Mouse (Mus musculus): Measurements from ENCODE around the gene Skint4. TPM values are rescaled to one million over a fixed set of nuclear protein-coding genes. Genes with fewer than 3 reads are reported as not detected.

Skint4 gene
- not detected in 2 replicates for polyA plus RNA-seq (2015; fragmentation: Nextera tagmentation; extraction: Ambion mirVana)

DNA sequence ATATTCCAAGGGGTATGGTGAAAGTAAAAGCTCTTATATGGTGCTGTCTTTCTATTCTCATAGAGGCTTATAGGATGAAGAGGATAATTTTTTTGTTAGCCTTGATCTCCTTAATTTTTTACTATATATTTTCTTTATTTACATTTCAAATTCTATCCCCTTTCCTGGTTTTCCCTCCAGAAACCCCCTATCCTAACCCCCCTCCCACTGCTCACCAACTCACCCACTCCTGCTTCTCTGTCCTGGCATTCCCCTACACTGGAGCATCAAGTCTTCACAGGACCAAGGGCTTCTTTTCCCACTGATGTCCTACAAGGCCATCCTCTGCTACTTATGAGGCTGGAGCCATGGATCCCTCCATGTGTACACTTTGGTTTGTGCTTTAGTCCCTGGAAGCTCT is at the start of gene Skint4:
Gene Skint4 (plus strand): TSS at position 301 of the 400 bp plus-strand sequence.
- Histone ChIP-seq H3K27me3 (replicated peaks) (no peaks in the 10 kb centered on the region), H3K4me1 (no peaks in the 10 kb centered on the region), H3K9me3 (peaks cover 6% of the 10 kb centered on the region; the same call in 1 of the 2 replicates), H3K9ac (no peak within 1 kb of the TSS), H3K4me2 (no peak within 1 kb of the TSS), H3K36me3 (no peaks in the 10 kb centered on the region), H3K27ac (replicated peaks) (no peak within 1 kb of the TSS), H3K4me3 (no peak within 1 kb of the TSS)
- ATAC-seq (ENCODE audit: extremely low read depth, insufficient number of reproducible peaks, low FRiP score, low TSS enrichment), result no peak

Other genes starting within 250 kb of the Skint4 start
- gene Slc5a9, start 169.1 kb upstream of the Skint4 start, polyA plus RNA-seq (2015; fragmentation: Nextera tagmentation; extraction: Ambion mirVana), result 0.23 TPM in 1 of 2 replicates, not detected in the other
- gene Skint8, start 152.6 kb upstream of the Skint4 start, polyA plus RNA-seq (2015; fragmentation: Nextera tagmentation; extraction: Ambion mirVana), result not detected in 2 replicates
- gene Skint7, start 99.1 kb upstream of the Skint4 start, polyA plus RNA-seq (2015; fragmentation: Nextera tagmentation; extraction: Ambion mirVana), result not detected in 2 replicates
- not detected in 2 replicates for gene Skint1, start 65.7 kb upstream of the Skint4 start, polyA plus RNA-seq (2015; fragmentation: Nextera tagmentation; extraction: Ambion mirVana)
- not detected in 2 replicates for gene Skint3, start 160.2 kb downstream of the Skint4 start, polyA plus RNA-seq (2015; fragmentation: Nextera tagmentation; extraction: Ambion mirVana)